Mouse (Mus musculus) ES-Bruce4 (cell line): Measurements from ENCODE around the gene Mgat5.

ENCODE experiments used
- CTCF ChIP-seq: IDR thresholded peaks from one replicate; pipeline ENCODE4 v1.8.1; 2011; ENCODE audit warnings: low read depth, low read length
- POLR2A ChIP-seq: IDR thresholded peaks from one replicate; pipeline ENCODE4 v1.8.1; 2011; ENCODE audit warnings: low read length; ENCODE audit not compliant: insufficient read depth

DNA sequence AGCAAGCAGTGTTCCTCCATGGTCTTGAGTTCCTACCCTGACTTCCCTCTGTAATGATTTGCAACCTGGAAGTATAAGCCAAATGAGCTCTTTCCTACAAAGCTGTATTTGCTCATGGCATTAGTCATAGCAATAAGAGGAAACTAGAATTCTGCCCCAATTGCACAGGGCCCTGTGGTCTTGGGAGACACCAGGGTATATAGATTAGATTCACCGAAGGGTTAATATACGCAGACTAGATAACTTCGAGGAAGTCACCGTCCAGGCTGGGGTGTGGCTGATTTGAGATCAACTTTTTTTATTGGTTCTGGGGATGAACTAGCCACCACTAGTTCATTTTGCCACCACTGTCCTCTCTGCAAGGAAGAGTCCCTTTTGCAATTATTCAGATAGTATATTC, 2.5 kb upstream of the Mgat5 start:
- TF ChIP-seq CTCF (no peak), POLR2A (no peak)
